Mouse (Mus musculus) cerebellum, postnatal 36 days (tissue): ENCODE results near the gene Nova1.

Source experiments
- DNase-seq, 2 experiments: peaks; one replicate each; pipeline ENCODE4 v3.0.0; 2021 to 2022; ENCODE audit warnings: mixed read lengths in 2 of 2

Gene Nova1

GRCm38 (mm10) chr12:46666706-46667105 lies 152.0 kb downstream of the Nova1 start:
- peak; percentile 59 to 68 for DNase-seq

GRCm38 (mm10) chr12:46646139-46646611 lies 172.6 kb downstream of the Nova1 start:
- peak in 1 of 2 experiments; percentile 10 for DNase-seq

GRCm38 (mm10) chr12:46645365-46645962 lies 173.3 kb downstream of the Nova1 start:
- DNase-seq = no peak
